Mouse (Mus musculus) myocyte (in vitro differentiated cells): ENCODE measurements around the gene Tmem117.

ENCODE experiments used
- MYOD1 ChIP-seq, 3 experiments: IDR thresholded peaks; one replicate each; pipeline ENCODE4 v1.6.1; 2011; ENCODE audit warnings: control low read depth in 2 of 3, low read depth in 2 of 3, mild to moderate bottlenecking in 2 of 3, moderate library complexity in 1 of 3; ENCODE audit not compliant: insufficient read length in 2 of 3, control insufficient read depth in 1 of 3
- MYOG ChIP-seq, 3 experiments: IDR thresholded peaks; one replicate each; pipeline ENCODE4 v1.6.1; 2011; ENCODE audit warnings: control low read depth in 2 of 3, low read depth in 2 of 3, mild to moderate bottlenecking in 2 of 3; ENCODE audit not compliant: insufficient read length in 2 of 3, control insufficient read depth in 1 of 3, insufficient read depth in 1 of 3
- POLR2A ChIP-seq: IDR thresholded peaks from one replicate; pipeline ENCODE4 v1.6.1; 2011; ENCODE audit warnings: low read depth, mild to moderate bottlenecking, control low read depth, moderate library complexity; ENCODE audit not compliant: insufficient read length
- POLR2AphosphoS2 ChIP-seq: IDR thresholded peaks from one replicate; pipeline ENCODE4 v1.6.1; 2011; ENCODE audit warnings: low read depth, control low read depth; ENCODE audit not compliant: insufficient read length
- REST ChIP-seq: IDR thresholded peaks from one replicate; pipeline ENCODE4 v1.6.1; 2011; ENCODE audit warnings: mild to moderate bottlenecking, control low read depth, moderate library complexity; ENCODE audit not compliant: insufficient read depth, insufficient read length
- SRF ChIP-seq: IDR thresholded peaks from one replicate; pipeline ENCODE4 v1.6.1; 2011; ENCODE audit warnings: low read depth; ENCODE audit not compliant: control insufficient read depth, insufficient read length

DNA sequence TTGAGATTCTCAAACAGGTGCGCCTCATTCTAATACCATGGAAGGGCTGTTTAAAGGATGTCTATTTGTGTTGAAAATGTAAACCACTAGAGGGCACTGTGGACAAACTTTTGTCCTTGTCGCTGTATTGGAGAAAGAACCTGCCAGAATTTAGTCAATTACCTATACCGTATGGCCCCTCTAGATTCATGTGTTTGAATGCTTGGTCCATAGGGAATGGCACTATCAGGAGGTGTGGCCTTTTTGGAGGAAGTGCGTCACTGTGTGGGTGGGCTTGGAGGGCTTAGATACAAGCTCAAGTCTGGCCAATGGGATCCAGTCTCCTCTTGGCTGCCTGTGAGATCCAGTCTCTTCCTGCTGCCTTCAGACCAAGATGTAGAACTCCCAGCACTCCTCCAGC is 140.2 kb downstream of the Tmem117 start:
- TF ChIP-seq POLR2A (no peak), REST (no peak), POLR2AphosphoS2 (no peak), MYOG (IDR thresholded peaks at IDR 0.05; ENCODE audit: control insufficient read depth in 1 of 3, insufficient read depth in 1 of 3, insufficient read length in 2 of 3, low read depth in 2 of 3) (no peak), MYOD1 (IDR thresholded peaks at IDR 0.05; ENCODE audit: control insufficient read depth in 1 of 3, insufficient read length in 2 of 3, low read depth in 2 of 3) (no peak), SRF (no peak)
